Mouse (Mus musculus): ENCODE results near the gene Gria3.

Gene Gria3

GRCm38 (mm10) chrX:41573079-41573478 is 172.4 kb downstream of the Gria3 start:
- no peak for DNase-seq (ENCODE audit: low read depth, low spot score)

DNA sequence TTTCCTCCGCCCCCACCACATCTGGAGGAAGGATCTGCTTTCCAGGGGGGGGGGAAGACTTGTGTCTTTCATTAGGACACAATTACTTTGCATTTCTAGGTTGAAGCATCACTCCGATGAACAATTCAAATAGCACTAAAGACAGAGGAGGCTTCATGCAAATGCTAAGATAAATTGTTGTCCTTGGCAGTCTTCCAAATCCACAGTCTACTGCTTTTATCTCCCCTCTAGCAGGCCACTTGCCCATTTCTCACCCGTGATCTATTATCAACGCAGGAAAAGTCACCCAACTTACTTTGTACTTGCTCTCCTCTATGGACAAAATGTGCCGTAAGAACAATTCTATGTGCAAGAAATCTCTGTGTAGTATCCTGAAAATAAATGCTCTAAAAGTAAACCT is 178.1 kb downstream of the Gria3 start:
- DNase-seq (ENCODE audit: low read depth, low spot score), result no peak

GRCm38 (mm10) chrX:41587692-41588091 is 187.0 kb downstream of the Gria3 start:
- DNase-seq (ENCODE audit: low read depth, low spot score), result no peak

DNA sequence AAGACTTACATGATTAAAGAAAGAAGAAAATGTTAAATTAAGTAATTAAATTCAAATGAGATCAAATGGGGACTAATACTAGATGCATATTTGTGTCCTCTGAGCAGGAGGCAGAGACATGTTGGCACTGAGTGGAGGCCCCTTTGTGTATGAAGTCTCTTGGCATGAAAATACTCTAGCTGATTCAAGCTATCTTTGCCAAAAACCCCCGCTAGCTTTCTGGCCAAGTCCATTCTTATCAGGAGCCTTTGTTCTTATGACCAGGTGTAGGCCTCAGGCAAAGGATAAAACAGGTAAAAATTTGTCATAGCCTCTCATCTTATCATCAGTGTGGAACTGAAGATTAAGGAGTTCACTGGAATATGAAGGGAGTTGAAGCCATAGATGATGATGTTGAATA is 206.5 kb downstream of the Gria3 start:
- DNase-seq (ENCODE audit: low read depth, low spot score), result no peak

DNA sequence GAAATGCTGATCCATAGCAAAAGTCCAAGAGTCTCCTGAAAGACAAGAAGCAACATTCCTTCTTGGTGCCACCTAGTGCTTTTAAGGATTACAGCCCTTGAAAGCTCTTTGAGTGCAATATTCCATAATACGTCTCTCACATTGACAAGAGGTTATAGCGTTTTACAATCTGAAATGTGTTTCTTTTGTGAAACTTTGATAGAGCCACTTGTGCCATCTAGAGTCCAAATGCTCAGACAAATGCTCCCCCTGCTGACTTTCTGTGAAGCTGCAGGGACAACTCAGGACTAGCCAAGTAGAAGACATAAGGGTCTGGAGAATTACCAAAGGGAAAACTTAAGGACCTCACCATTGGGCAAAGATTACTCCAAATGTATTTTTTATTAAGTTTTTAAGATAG is 214.3 kb downstream of the Gria3 start:
- no peak for DNase-seq (ENCODE audit: low read depth, low spot score)

- no peak for DNase-seq (ENCODE audit: low read depth, low spot score)
Observed at GRCm38 (mm10) chrX:41616928-41617327, 216.3 kb downstream of the Gria3 start.

GRCm38 (mm10) chrX:41618396-41618795 is 217.7 kb downstream of the Gria3 start:
- no peak for DNase-seq (ENCODE audit: low read depth, low spot score)

DNA sequence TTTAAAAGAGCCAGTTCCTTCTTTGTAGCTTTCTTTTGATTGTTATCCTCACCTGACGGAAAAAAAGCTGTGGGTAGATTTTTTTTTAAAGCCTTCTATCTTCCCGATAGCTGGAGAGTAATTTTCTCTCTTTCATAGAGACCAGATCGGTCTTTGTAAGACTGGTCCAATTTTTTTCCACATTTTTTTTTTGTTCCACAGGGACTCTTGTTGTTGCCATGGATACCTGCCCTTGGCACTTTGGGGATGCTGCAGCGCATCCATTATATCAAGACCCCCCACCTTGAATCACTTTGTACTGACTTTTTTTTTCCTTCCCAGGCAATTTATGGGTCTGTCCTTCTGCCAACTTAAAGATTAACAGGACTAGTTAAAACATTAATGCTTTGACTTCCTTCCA is 232.9 kb downstream of the Gria3 start:
- DNase-seq (ENCODE audit: low read depth, low spot score), result no peak

DNA sequence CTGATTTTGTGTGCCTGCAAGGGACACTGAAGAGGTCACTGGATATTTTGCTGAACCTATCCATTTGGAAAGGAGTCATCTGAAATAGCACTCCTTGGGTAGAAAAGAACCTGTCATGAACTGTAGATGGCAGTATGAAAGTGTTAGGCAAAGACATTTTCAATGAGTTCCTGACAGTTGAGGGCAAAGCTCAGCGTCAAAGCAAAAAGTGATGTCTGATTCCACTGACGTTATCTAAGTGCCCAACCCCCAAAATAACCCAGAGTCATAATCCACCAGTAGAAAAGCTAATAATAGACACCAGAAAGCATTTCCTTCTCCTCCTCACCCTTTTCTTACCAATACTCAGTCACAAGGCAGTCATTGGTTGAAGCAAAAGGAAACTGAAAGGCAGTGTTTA is 244.3 kb downstream of the Gria3 start:
- no peak for DNase-seq (ENCODE audit: low read depth, low spot score)

DNA sequence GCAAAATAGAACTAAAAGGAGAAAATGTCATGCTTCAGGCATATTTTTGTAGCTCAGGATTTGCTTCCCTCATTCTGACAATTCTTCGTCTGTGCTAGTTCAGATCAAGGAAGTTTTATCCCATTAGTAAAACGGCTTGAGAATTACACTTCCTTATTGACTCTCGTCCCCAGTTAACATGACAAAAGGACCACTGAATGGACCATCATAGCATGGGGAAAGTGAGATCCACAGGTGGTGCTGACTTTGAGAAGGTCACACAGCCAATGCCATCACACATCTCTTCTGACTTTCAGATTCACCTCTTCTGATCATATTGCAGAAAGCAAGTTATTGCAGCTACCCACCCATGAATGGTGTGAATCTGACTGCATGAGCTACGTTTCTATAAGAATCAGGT is 257.1 kb downstream of the Gria3 start:
- no peak for DNase-seq (ENCODE audit: low read depth, low spot score)

DNA sequence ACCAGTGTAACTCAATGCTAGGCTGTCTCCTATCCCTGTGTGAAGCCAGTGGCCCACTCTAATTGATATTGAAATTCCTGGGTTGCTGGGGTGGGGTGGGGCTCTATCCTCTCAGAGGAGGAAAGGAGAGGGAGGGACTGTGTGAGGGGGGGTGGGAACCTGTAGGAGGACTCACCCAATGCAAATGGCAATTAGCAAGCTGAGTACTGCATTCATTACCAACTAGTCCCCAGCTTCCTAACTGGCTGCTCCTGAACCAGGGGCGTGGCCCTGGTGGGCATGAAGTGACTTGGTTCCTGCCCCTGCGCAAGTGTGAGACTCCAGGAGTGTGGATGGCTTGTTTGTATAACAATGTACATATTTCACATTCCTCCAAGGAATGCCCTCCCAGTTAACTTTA is 288.2 kb downstream of the Gria3 start:
- no peak for DNase-seq (ENCODE audit: low read depth, low spot score)

DNA sequence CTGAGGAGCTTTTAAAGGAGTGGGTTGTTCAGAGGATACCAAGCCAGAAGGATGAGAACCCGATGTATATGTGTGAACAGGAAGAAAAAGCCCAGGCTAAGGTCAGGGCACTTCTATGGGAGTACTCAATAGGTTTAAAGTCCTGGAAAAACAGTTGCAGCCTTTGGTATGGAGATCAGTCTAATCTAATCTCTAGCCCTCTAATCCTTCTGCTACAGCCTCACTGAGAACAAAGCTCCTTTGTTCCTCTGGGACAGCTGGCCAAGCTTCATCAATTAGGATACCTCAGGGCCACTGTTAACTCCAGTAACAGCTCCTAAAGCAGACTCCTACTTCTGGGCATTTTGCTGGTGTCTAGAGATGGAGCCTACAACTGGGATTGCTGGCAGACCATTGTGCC is 291.4 kb downstream of the Gria3 start:
- no peak for DNase-seq (ENCODE audit: low read depth, low spot score)
